ENCODE assay signal across 16 mouse cellular contexts in the genomic region with DNA sequence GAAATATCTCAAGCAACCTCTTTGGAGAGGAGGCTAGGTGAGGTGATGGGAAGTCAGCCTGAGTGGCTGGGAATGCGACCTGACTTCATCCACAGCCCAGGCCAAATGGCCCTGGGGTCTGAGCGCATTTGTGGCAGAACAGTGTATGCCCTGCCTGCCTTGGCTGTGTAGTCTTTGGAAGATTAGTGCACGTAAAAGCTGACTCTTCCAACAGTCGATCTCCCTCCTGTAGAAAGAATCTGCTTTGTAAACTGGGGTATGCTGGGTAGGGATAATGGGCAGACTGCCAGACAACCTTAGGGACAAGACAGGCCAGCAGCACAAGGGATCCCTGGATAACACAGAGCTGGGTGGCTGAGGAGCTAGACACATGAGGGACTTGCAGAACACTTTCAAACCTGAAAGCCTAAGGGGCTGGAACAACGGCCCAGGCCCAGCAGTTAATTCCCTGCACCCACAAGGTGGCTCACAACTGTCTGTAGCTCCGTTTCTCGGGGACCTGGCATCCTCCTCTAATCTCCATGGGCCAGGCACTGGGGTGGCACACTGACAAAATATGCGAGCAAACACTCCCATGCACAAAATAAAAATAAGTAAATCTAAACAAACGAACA. TPM values are rescaled to one million over a fixed set of nuclear protein-coding genes. Genes with fewer than 3 reads are reported as not detected.
A peak's percentile ranks its signal among the peaks of the same experiment; 100 is the strongest.
DNase-seq lines count a peak whose midpoint lies in the region; TF ChIP-seq lines count a peak whose summit lies in the region.
"Had no signal": no experiment of that assay in that cellular context is flagged by ENCODE, and none has a peak within 500 bp of the region (broad histone marks: within the 10 kb centered on the region; RNA-seq: fewer than 3 reads in every experiment).

No protein-coding gene starts in this region.

- no peak for TF ChIP-seq CTCF in gastrocnemius, adult 2 months (IDR thresholded peaks at IDR 0.05)

- intact Hi-C loops in gastrocnemius, adult 2 months (cut with DNase I): no loop called here

- no peak overlapping the region for H3K27ac ChIP-seq in gastrocnemius, adult 2 months
- H3K27ac ChIP-seq: hindbrain, embryonic 15.5 days; kidney, postnatal 0 days; limb, embryonic 12.5 days; liver, embryonic 13.5 days; lung, embryonic 15.5 days had no signal

- no peak overlapping the region for H3K4me3 ChIP-seq in gastrocnemius, adult 2 months
- H3K4me3 ChIP-seq: erythroblast, embryonic 14.5 days; hindbrain, embryonic 15.5 days; limb, embryonic 12.5 days; liver, embryonic 13.5 days; lung, embryonic 15.5 days; midbrain, embryonic 13.5 days; myocyte had no signal

- DNase-seq in gastrocnemius, adult 2 months: peak; percentile 15
- no peak for DNase-seq in gastrocnemius, postnatal 25 days
- DNase-seq in retina, postnatal 1 day: peak; percentile 49
- no peak for DNase-seq in retina, embryonic 14.5 days (ENCODE audit: low spot score)
- peak; percentile 63 to 67 for DNase-seq in cerebellum, postnatal 10 days
- no peak for DNase-seq in thymus, postnatal 36 days
- no peak for DNase-seq in thymus, postnatal 4 days
- DNase-seq: kidney, adult 11 months; liver, embryonic 13.5 days had no signal

RNA-seq across cellular contexts. Expression of a gene that starts 38.3 kb away (rescaled TPM):
- 10 to 100 TPM; 39.6 to 41.5 TPM for total RNA-seq in gastrocnemius, adult 2 months (2021)
- 10 to 100 TPM; 30.7 to 34.6 TPM for total RNA-seq in gastrocnemius, postnatal 25 days (2021)

Comparison
In these comparisons a context has a peak if more than half of its experiments do, and no peak if none do; other contexts are left out.
1. DNase-seq: peak in gastrocnemius, adult 2 months (single experiment), retina, postnatal 1 day (single experiment) and cerebellum, postnatal 10 days (2 of 2); none in gastrocnemius, postnatal 25 days (single experiment), retina, embryonic 14.5 days (single experiment), thymus, postnatal 36 days (0 of 2) and thymus, postnatal 4 days (single experiment).